Mouse (Mus musculus): ENCODE data around the gene Acbd6. TPM values are rescaled to one million over a fixed set of nuclear protein-coding genes. Genes with fewer than 3 reads are reported as not detected.

Acbd6 gene
- 10 to 100 TPM; 57.9 to 59.5 TPM for total RNA-seq (2021)
- long read RNA-seq, experiment 1, full-length matches to known transcripts: 29 of 31 reads
- long read RNA-seq, experiment 1, partial matches to known transcripts: 0 of 31 reads
- long read RNA-seq, experiment 1, other reads (novel, unspliced or antisense): 2 of 31 reads
- long read RNA-seq, experiment 2, full-length matches to known transcripts: 34 of 36 reads
- long read RNA-seq, experiment 2, partial matches to known transcripts: 0 of 36 reads
- long read RNA-seq, experiment 2, other reads (novel, unspliced or antisense): 2 of 36 reads

- DNase-seq (ENCODE audit: low spot score in 2 of 2): peak; percentile 53 to 77
Measured at GRCm38 (mm10) chr1:155558012-155558842, at the start of gene Acbd6. Acbd6 (plus strand) TSS chr1:155558120.

DNA sequence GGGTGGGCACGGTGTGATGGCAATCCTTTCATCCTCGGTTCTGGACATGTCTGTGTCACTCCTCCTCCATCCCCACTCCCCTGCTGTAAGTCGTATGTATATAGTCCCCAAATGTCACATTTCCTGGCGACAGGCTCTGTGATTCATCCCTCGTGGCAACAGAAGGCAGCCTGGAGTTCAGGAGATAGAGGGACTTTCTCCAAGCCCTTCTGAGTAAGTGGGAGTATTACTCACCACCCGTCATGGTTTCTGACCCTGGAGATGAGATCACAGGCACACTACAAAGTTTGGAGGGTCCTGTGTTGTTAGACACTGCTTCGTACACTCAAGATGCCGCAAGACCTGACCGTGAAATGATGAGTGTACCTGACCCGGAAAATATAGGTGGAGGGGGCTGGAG is 47.7 kb upstream of the Acbd6 start:
- no peak for DNase-seq (ENCODE audit: low spot score in 2 of 2)

DNA sequence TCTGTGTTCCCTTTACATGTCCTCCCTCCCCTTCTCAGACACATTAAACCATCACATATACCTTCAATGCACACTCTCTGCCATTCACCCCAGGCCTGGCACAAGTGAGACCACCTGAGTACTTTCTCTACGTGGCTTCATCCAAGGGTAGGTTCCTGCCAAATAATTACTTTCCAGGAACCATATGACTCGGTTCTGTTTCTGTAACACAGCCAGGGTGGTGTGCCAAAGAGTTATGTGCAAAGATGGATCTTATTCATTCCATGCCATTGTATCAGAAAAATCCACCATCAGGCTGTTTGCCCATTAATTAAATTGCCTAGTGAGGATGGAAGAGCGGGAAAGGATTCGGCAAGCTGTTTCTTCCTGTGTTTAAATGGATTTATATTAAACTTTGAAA is 42.1 kb upstream of the Acbd6 start:
- DNase-seq (ENCODE audit: low spot score in 2 of 2): no peak

DNA sequence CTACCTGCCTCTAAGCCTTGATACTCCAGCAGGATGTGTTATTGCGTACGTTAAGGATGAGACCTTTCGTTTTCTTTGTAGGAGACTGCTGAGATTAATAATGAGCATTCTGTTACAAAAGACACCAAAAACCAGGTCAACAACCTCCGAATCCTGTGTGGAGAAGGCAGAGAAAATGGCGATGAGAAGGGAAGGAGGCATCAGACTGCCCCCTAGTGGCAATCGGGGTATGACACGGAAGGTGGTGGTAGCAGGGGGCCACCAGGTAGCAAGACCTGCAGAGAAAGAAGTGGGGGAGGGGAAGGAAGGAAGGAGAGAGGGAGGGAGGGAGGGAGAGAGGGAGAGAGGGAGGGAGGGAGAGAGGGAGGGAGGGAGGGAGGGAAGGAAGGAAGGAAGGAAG is 41.3 kb upstream of the Acbd6 start:
- DNase-seq (ENCODE audit: low spot score in 2 of 2): peak in 1 of 2 experiments; percentile 45

DNA sequence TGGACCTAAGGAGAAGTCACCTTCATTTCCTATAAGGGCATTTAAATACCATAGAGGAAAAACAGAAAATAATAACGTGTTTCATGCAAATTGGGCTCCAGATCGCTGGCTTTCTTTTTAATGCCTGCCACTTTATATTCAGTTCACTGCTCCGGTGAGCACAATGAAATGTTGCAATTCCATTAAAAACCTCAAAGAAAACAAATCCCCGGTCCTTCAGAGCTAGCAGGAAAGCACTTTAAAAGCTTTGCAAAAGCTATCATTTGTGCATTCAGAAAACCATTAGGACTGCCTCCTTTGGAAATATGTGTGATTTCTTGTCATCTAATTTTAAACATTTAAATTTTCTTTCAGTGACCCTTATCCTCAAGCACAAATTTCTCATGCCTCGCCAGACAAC is 40.9 kb upstream of the Acbd6 start:
- no peak for DNase-seq (ENCODE audit: low spot score in 2 of 2)

GRCm38 (mm10) chr1:155520285-155520684 is 37.6 kb upstream of the Acbd6 start:
- no peak for DNase-seq (ENCODE audit: low spot score in 2 of 2)

DNA sequence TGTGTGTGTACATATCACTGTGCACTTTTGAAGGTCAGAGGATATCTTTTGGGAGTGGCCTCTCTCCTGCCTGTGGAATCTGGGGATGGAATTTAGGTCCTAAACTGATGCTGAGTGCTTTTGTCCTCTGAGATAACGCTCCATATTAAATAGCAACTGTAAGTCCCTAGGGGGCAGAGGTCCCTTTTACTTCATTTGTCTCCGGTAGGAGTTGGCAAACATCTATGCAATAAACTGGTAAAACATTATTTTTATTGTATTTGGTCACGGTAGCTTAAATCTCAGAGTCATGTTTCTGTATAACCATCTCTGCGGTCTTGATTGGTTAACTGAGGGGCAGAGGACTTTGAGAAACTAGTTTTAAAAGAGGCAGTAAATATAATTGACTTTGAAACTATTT is 35.4 kb upstream of the Acbd6 start:
- no peak for DNase-seq (ENCODE audit: low spot score in 2 of 2)

GRCm38 (mm10) chr1:155526176-155526575 is 31.7 kb upstream of the Acbd6 start:
- DNase-seq (ENCODE audit: low spot score in 2 of 2): no peak

- DNase-seq (ENCODE audit: low spot score in 2 of 2): no peak
Measured at GRCm38 (mm10) chr1:155527027-155527786, 30.7 kb upstream of the Acbd6 start.

DNA sequence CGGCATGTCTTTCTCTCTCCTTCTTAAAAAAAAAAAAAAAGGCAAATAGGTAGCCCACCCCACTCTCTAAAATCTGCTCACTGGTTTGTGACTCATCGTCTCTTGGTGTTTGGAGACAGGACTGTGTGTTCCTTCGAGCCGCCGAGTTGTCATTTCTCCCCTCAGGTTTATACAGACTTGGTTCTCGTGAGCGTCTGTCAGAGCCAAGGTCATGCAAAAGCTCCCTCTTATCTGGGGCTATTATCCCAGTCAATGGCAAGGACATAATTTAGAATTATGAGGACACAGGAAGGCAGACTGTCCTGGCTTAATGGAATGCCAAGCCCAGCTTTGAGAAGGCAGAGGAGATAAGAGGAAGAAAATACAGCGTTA is 30.1 kb upstream of the Acbd6 start:
- DNase-seq (ENCODE audit: low spot score in 2 of 2): no peak

- no peak for DNase-seq (ENCODE audit: low spot score in 2 of 2)
Measured at GRCm38 (mm10) chr1:155528405-155529119, 29.4 kb upstream of the Acbd6 start.

DNA sequence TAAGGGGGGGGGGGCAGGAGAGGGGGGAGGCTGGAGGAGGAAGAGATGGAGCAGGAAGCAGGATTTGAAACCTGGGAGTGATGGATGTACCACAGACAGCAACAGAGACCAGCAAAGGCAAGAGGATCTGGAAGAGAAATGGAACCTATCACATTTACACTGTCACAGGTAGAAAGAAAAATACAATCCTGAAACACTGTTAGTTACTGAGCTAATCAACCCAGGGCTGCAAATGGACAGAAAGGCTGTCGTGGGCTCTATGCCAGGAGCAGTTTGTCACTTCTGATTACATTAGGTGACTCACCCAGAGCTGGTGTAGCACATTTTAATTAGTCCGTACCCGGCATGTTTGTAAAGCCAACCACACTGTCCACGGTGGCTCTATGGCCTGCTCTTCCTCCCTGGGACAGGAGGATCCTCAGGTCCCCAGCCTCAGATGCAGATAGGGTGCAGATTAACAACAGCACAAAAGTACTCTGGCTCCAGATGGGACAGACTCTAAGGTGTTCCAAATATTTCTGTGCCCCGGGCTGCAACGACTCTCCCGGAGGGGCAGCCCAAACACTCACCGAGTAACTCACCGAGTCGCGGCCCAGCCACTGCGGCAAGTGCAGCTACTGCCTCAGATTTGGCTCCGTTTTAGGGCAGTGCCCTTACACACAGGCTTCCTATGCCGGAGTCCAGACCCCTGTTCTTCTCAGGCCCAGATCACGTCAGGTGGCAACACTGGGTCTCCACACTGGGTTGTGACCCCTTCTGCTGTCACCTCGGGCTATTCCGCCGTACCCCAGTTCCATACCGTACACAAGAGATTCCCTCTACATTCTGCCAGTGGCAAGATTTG is 28.6 kb upstream of the Acbd6 start:
- DNase-seq (ENCODE audit: low spot score in 2 of 2): no peak

GRCm38 (mm10) chr1:155530561-155531457 is 27.1 kb upstream of the Acbd6 start:
- no peak for DNase-seq (ENCODE audit: low spot score in 2 of 2)

DNA sequence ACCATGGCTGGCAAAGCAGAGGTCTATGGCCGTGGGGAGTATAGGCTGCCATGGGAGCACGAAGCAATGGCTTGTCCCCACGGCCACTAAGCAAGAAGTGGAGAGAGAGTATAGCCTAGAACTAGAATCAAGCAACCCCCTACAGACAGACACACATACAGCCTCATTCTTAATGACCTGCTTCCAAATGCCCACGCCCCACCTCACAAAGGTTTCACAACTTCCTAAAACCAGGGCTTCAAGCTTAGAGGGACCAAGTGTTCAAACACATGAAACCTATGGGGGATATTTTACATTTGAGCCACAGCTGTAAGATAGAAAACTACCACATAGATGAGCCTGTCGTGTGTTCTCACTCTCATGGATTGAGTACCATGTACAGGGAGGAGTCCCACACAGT is 25.5 kb upstream of the Acbd6 start:
- no peak for DNase-seq (ENCODE audit: low spot score in 2 of 2)

GRCm38 (mm10) chr1:155532833-155533688 is 24.9 kb upstream of the Acbd6 start:
- DNase-seq (ENCODE audit: low spot score in 2 of 2): no peak

DNA sequence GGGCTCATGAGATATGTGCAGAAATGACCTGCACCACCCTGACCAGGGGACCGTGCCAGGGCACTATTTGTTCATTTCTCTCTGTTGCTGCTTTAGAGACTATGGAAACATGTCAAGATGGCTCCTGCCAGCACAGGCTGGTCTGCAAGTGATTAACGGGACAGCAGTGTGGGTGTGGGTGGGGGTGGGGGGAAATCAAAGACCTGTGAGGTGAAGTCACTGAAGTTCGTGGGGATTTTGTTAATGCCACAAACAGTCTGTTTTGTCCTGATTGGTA is 24.3 kb upstream of the Acbd6 start:
- no peak for DNase-seq (ENCODE audit: low spot score in 2 of 2)

- peak in 1 of 2 experiments; percentile 34 for DNase-seq (ENCODE audit: low spot score in 2 of 2)
Measured at GRCm38 (mm10) chr1:155537005-155537642, 20.8 kb upstream of the Acbd6 start.

GRCm38 (mm10) chr1:155538006-155538405 is 19.9 kb upstream of the Acbd6 start:
- DNase-seq (ENCODE audit: low spot score in 2 of 2): no peak

Measured in gastrocnemius, postnatal 4 days (tissue).